Mouse (Mus musculus) lung, embryonic 16.5 days (tissue): ENCODE data around the gene Lsm12. TPM values are rescaled to one million over a fixed set of nuclear protein-coding genes. Genes with fewer than 3 reads are reported as not detected.
A peak's percentile ranks its signal among the peaks of the same experiment; 100 is the strongest.

ENCODE experiments used
- ATAC-seq: fragments of 200-750 bp; cut with Nextera tagmentation; 2 replicates; pipeline ENCODE4 v1.8.0; 2017; ENCODE audit warnings: low read depth, mild to moderate bottlenecking, moderate library complexity
- H3K27ac ChIP-seq: fragments of 300-500 bp; sonication (generic); 2 replicates; pipeline ENCODE4 v1.5.1; 2014; ENCODE audit warnings: mild to moderate bottlenecking, control low read depth, low read length
- H3K27me3 ChIP-seq: fragments of 300-500 bp; sonication (generic); 2 replicates; pipeline ENCODE4 v1.6.1; 2014; ENCODE audit warnings: low read depth, low read length, mixed read lengths; ENCODE audit not compliant: control insufficient read depth, insufficient read depth
- H3K36me3 ChIP-seq: fragments of 300-500 bp; sonication (generic); 2 replicates; pipeline ENCODE4 v1.6.1; 2014; ENCODE audit warnings: low read length; ENCODE audit not compliant: control insufficient read depth, insufficient read depth
- H3K4me1 ChIP-seq: fragments of 300-500 bp; sonication (generic); replicated peaks from 2 replicates; pipeline ENCODE4 v1.6.1; 2014; ENCODE audit warnings: low read length, mixed read lengths; ENCODE audit not compliant: control insufficient read depth, insufficient read depth
- H3K4me2 ChIP-seq: fragments of 300-500 bp; sonication (generic); 2 replicates; pipeline ENCODE4 v1.6.1; 2014; ENCODE audit warnings: low read depth, low read length, control low read depth
- H3K4me3 ChIP-seq: fragments of 300-500 bp; sonication (generic); 2 replicates; pipeline ENCODE4 v1.5.1; 2014; ENCODE audit warnings: mild to moderate bottlenecking, low read length, control low read depth
- H3K9ac ChIP-seq: fragments of 300-500 bp; sonication (generic); 2 replicates; pipeline ENCODE4 v1.6.1; 2014; ENCODE audit warnings: low read length, control low read depth
- H3K9me3 ChIP-seq: fragments of 300-500 bp; sonication (generic); 2 replicates; pipeline ENCODE4 v1.6.1; 2016; ENCODE audit warnings: low read length; ENCODE audit not compliant: control insufficient read depth
- WGBS: fragments of 180-500 bp; shearing (Covaris S2); extraction: QIAGEN DNeasy Blood & Tissue Kit; methylation state at CpG from one replicate; pipeline ENCODE4 v1.1.7; 2014; 5-methylcytosine and 5-hydroxymethylcytosine counted together
- polyA plus RNA-seq: library from polyadenylated mRNA; unstranded; fragments of >200 nt; fragmentation: Nextera tagmentation; extraction: Ambion mirVana; gene quantifications from 2 replicates; pipeline ENCODE4 v1.2.1, GENCODE M21; 2015

The Lsm12 gene
- polyA plus RNA-seq = 108 and 130 TPM in 2 replicates

DNA sequence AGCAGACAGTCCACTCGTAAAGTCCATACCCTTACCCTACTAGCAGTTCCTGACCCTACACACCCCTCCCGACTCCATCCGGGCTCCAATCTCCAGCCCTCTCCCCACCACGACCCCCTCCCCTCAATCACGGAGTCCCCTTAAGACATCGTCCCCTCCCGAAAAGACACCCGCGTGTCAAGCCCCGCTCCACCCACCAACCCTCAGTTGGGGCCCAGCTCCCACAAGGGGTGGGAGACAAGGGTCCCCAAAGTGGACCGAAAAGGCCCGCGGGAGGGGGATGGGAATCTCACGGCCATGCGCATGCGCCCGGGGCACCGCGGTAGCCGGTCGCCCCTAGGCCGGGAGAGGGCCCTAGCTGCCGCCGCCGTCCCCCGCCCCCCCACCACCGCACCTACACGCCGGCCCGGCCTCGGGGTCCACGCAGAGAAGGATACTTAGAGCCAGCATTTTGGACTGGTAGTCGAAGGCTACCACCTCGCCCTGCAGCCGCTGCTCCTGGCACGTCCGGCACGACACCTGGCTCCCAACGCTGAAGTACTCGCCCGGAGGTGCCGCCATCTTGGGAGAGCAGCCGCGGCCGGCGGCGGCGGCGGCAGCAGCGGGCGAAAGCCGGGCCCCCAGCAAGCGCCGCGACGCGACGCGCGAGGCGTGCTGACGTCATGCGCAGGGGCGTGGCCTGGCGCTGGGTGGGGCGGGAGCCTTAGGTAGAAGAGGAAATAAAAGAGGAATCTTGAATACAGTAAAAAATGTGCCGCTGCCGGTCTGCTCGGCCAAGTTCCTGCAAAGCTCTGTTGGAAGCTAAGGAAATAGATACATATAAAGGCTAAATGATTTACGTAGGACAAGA, at the start of gene Lsm12:
Gene Lsm12, minus strand, starts transcription at position 651 of the 850 bp plus-strand sequence.
- ATAC-seq = peak; percentile 89
- H3K27me3 ChIP-seq = no peaks in the 10 kb centered on the region
- H3K4me1 ChIP-seq = peaks cover 22% of the 10 kb centered on the region
- H3K27ac ChIP-seq = peak within 1 kb of the TSS; percentile 92
- H3K4me3 ChIP-seq = peak within 1 kb of the TSS; percentile 94
- H3K36me3 ChIP-seq = peaks cover 9% of the 10 kb centered on the region
- peak within 1 kb of the TSS; percentile 97 for H3K9ac ChIP-seq
- H3K9me3 ChIP-seq = no peaks in the 10 kb centered on the region
- H3K4me2 ChIP-seq = peak within 1 kb of the TSS; percentile 66
- under 1% methylated on average over 61 of the region's 70 CpGs for WGBS

DNA sequence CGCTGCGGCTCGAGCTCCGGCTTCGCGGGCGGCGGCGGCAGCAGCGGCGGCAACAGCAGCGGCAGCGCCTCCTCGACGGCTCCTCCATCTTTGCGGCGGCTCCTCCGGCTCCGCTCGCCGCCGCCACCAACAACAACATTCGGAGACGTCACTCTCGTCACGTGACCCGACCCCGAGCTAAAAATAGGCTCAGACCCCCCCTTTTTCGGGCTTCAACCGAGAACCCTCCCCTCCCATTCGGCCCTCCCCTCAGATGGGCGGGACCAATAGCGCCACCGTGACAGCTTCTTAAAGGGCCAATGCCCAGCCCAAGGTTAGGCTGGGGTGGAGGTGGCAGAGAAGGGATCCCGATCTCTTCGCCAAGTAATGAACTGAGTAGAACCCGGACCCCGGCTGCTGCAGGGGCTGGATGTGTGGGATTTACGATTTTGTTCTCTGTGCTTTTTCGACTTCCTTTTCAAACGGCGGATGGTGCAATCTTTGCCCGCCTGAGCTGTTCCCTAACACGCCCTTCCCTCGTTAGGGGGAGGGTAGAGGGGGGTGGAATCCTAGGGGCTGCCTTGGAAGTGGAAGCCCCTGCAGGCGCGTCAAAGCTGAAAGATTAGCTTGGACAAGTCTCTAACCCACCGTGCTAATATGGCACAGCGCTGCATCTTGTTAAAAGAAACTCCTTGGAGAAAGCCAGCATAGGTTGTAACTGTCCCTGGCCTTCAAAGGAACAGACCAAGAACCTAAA, 45.1 kb upstream of the Lsm12 start, which contains the start of gene Hdac5:
Gene Hdac5, minus strand, starts transcription at position 161 of the 736 bp plus-strand sequence.
- H3K9me3 ChIP-seq = no peaks in the 10 kb centered on the region
- ATAC-seq = peak; percentile 92
- no peaks in the 10 kb centered on the region for H3K36me3 ChIP-seq
- peak within 1 kb of the TSS; percentile 89 for H3K9ac ChIP-seq
- H3K27ac ChIP-seq = peak within 1 kb of the TSS; percentile 80
- H3K27me3 ChIP-seq = no peaks in the 10 kb centered on the region
- peak within 1 kb of the TSS; percentile 89 for H3K4me3 ChIP-seq
- peaks cover 38% of the 10 kb centered on the region for H3K4me1 ChIP-seq
- WGBS = under 1% methylated on average over 48 of the region's 49 CpGs
- H3K4me2 ChIP-seq = peak within 1 kb of the TSS; percentile 94

DNA sequence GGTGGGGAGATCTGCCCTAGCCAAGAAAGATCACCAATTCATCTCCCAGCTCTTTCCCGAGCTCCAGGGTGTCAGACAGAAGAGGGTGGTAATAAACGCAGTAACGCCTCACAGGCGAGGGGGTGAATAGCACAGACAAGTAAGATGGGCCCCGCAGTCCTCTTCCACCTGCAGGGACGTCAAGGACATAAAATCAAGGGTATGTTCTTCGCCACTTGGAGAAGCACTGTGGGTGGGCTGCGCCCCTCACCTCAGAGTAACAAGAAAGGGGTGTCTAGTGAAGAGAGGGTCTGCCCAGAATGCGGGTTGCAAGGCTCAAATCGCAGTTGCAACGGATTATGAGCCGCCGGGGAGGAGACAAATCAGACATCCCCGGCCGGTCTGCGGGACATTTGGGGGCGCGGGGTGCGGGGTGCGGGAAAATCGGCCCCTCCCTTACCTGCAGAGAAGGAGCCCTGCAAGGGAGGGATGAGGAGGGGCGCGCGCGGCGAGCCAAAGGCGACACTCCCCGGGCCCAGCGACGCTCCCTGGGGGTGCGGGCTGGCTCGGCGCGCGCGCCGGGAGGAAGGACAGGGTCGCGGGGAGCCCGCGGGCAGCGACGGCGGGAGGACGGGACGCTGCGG, 44.3 kb upstream of the Lsm12 start:
- H3K27me3 ChIP-seq = no peaks in the 10 kb centered on the region
- H3K4me1 ChIP-seq = peaks cover 45% of the 10 kb centered on the region
- WGBS = under 1% methylated on average over 28 of the region's 47 CpGs

DNA sequence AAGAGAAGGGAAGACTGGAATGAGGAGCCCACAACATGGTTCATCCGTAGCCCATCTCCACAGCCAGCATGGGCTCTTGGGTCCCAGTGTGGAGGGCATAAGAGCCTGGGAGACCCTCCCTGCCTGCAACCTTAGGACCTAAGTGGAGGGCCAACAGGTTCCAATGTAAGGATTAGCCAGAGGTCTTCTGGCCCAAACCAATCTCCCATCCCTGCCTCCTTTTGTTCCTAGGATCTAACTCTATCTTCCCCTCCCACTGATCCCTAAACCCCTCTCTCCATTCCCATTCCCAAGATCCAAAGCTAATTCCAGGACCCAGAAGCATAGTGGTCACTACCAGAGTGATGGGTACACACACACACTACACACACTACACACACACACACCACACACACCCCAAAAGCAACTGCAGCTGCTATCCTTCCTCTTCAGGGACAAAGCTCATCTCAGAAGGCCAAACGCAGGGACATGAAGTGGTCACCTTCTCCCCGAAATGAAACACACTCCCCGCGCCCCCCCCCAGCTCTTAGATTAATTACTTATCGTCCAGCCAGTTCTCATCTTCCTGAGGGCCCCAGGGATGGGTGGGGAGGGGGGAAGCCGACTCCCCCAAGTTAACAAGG, 43.7 kb upstream of the Lsm12 start:
- Histone ChIP-seq H3K27me3 (no peaks in the 10 kb centered on the region), H3K4me3 (peak overlapping the region; percentile 89), H3K9me3 (no peaks in the 10 kb centered on the region), H3K36me3 (no peaks in the 10 kb centered on the region), H3K4me1 (peaks cover 48% of the 10 kb centered on the region), H3K27ac (no peak overlapping the region), H3K4me2 (peak overlapping the region; percentile 94), H3K9ac (peak overlapping the region; percentile 89)
- ATAC-seq = no peak
- WGBS = 15% methylated on average over 7 of the region's 7 CpGs

More for the DNA sequence above, 44.3 kb upstream of the Lsm12 start:
- Histone ChIP-seq H3K9me3 (no peaks in the 10 kb centered on the region), H3K9ac (peak overlapping the region; percentile 89), H3K36me3 (no peaks in the 10 kb centered on the region), H3K4me2 (peak overlapping the region; percentile 94), H3K4me3 (peak overlapping the region; percentile 89), H3K27ac (peak overlapping the region; percentile 63)
- ATAC-seq = peak; percentile 40

GRCm38 (mm10) chr11:102228191-102228545, 43.1 kb upstream of the Lsm12 start:
- ATAC-seq = no peak
- no peaks in the 10 kb centered on the region for H3K9me3 ChIP-seq
- H3K4me3 ChIP-seq = peak overlapping the region; percentile 17
- peak overlapping the region; percentile 94 for H3K4me2 ChIP-seq
- peaks cover 52% of the 10 kb centered on the region for H3K4me1 ChIP-seq
- H3K27me3 ChIP-seq = no peaks in the 10 kb centered on the region
- H3K27ac ChIP-seq = no peak overlapping the region
- 25% methylated on average over 9 of the region's 9 CpGs for WGBS
- H3K9ac ChIP-seq = 0 out of 2 replicates have a peak overlapping the region, but pooled peaks have one; percentile 38
- no peaks in the 10 kb centered on the region for H3K36me3 ChIP-seq

DNA sequence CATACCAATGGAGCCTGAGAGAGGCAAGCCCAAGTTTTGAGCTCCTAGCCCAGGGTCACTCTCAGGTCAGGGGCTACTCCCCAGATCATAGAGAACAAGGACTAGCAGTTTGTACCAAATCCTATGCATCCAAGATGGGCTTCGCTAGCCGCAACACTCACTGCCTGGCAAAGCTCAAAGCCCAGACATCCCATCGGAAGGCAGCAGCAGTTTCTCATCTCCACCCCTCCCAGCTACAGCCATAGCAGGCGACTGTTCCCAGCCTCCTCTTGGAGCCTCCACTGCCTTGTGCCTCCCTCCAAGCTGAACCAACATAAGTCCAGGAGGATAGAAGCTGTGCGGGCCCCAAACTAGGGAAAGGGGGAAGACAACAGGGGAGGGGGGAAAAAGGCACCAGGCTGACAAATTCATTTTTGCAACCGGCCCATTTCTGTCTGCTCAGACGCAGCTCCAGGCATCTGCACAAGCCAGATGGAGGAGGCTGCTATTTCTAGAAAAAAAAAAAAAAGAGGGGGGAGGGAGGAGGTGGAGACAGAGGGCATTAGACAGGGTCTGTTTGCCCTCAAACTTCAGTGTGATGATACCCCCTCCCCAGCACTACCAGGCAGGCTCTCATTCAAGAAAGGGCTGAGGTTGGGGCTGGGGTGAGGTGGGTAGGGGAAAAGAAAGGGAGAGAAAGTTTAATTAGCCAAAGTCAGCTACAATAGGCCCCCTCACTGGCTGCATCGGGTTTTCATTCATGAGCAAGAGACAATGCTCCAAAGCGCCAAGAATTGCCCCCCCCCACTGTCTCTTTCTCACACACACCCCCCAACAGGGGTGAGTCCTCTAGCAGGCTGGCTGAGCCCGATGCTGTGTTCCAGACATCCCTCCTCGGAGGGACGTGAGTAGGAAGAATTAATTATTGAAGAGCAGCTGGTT, 42.4 kb upstream of the Lsm12 start:
- H3K36me3 ChIP-seq = no peaks in the 10 kb centered on the region
- peak overlapping the region; percentile 17 for H3K4me3 ChIP-seq
- 0 out of 2 replicates have a peak overlapping the region, but pooled peaks have one; percentile 38 for H3K9ac ChIP-seq
- H3K4me2 ChIP-seq = peak overlapping the region; percentile 94
- H3K4me1 ChIP-seq = peaks cover 56% of the 10 kb centered on the region
- 22% methylated on average over 12 of the region's 12 CpGs for WGBS
- no peaks in the 10 kb centered on the region for H3K27me3 ChIP-seq
- no peak for ATAC-seq
- H3K27ac ChIP-seq = no peak overlapping the region
- H3K9me3 ChIP-seq = no peaks in the 10 kb centered on the region

- 0 out of 2 replicates have a peak, but pooled peaks cover 2% of the 10 kb centered on the region for H3K36me3 ChIP-seq
- no peak overlapping the region for H3K4me2 ChIP-seq
- peak overlapping the region; percentile 25 for H3K27ac ChIP-seq
- H3K4me3 ChIP-seq = no peak overlapping the region; the same call in 1 of the 2 replicates
- H3K9ac ChIP-seq = peak overlapping the region; percentile 41
- ATAC-seq = no peak
- WGBS = 65% methylated on average over 12 of the region's 12 CpGs
- no peaks in the 10 kb centered on the region for H3K27me3 ChIP-seq
- no peaks in the 10 kb centered on the region for H3K9me3 ChIP-seq
- H3K4me1 ChIP-seq = peaks cover 62% of the 10 kb centered on the region
Measured at GRCm38 (mm10) chr11:102226067-102226978, 41.2 kb upstream of the Lsm12 start.
